Mouse (Mus musculus) forebrain, embryonic 11.5 days (tissue): ENCODE results near the gene Nubp2. TPM values are rescaled to one million over a fixed set of nuclear protein-coding genes. Genes with fewer than 3 reads are reported as not detected.

Experiments used
- ATAC-seq: fragments of 200-750 bp; cut with Nextera tagmentation; replicated peaks from 2 replicates; pipeline ENCODE4 v1.8.0; 2017; ENCODE audit warnings: moderate TSS enrichment; ENCODE audit not compliant: low FRiP score
- DNase-seq: peaks from one replicate; pipeline ENCODE4 v3.0.0-alpha.2; 2017; ENCODE audit warnings: low spot score
- H3K27ac ChIP-seq: fragments of 300-500 bp; sonication (generic); 2 replicates; pipeline ENCODE4 v1.5.1; 2014; ENCODE audit warnings: low read depth, low read length
- H3K27me3 ChIP-seq: fragments of 300-500 bp; sonication (generic); 2 replicates; pipeline ENCODE4 v1.6.1; 2014; ENCODE audit warnings: mild to moderate bottlenecking, low read length, mixed read lengths; ENCODE audit not compliant: control insufficient read depth, insufficient read depth
- H3K36me3 ChIP-seq: fragments of 300-500 bp; sonication (generic); 2 replicates; pipeline ENCODE4 v1.6.1; 2014; ENCODE audit warnings: mild to moderate bottlenecking, low read length, moderate library complexity, mixed read lengths; ENCODE audit not compliant: control insufficient read depth, insufficient read depth
- H3K4me1 ChIP-seq: fragments of 300-500 bp; sonication (generic); replicated peaks from 2 replicates; pipeline ENCODE4 v1.6.1; 2014; ENCODE audit warnings: low read length, mixed read lengths; ENCODE audit not compliant: control insufficient read depth, insufficient read depth
- H3K4me2 ChIP-seq: fragments of 300-500 bp; sonication (generic); 2 replicates; pipeline ENCODE4 v1.6.1; 2014; ENCODE audit warnings: low read depth, mild to moderate bottlenecking, low read length, moderate library complexity, mixed read lengths; ENCODE audit not compliant: severe bottlenecking
- H3K4me3 ChIP-seq: fragments of 300-500 bp; sonication (generic); 2 replicates; pipeline ENCODE4 v1.5.1; 2014; ENCODE audit warnings: low read depth, low read length
- H3K9ac ChIP-seq: fragments of 300-500 bp; sonication (generic); 2 replicates; pipeline ENCODE4 v1.6.1; 2014; ENCODE audit warnings: low read length
- H3K9me3 ChIP-seq: fragments of 300-500 bp; sonication (generic); 2 replicates; pipeline ENCODE4 v1.6.1; 2016; ENCODE audit warnings: low read length, mixed read lengths; ENCODE audit not compliant: control insufficient read depth
- WGBS: fragments of 180-500 bp; shearing (Covaris S2); extraction: QIAGEN DNeasy Blood & Tissue Kit; methylation state at CpG from one replicate; pipeline ENCODE4 v1.1.7; 2014; 5-methylcytosine and 5-hydroxymethylcytosine counted together
- polyA plus RNA-seq: library from polyadenylated mRNA; unstranded; fragments of >200 nt; fragmentation: Nextera tagmentation; extraction: Ambion mirVana; gene quantifications from 2 replicates; pipeline ENCODE4 v1.2.1, GENCODE M21; 2014

The Nubp2 gene
- polyA plus RNA-seq, 1 experiment from 2014 or later, result 71.9 TPM

GRCm38 (mm10) chr17:24896993-24897269 is 10.8 kb upstream of the Nubp2 start:
- H3K9me3 ChIP-seq, result no peaks in the 10 kb centered on the region
- H3K4me2 ChIP-seq, result peak overlapping the region; percentile 98
- DNase-seq, result no peak
- H3K9ac ChIP-seq, result peak overlapping the region; percentile 88
- peaks cover 20% of the 10 kb centered on the region for H3K4me1 ChIP-seq
- H3K27ac ChIP-seq, result no peak overlapping the region
- peak overlapping the region; percentile 86 for H3K4me3 ChIP-seq
- WGBS, result 36% methylated on average over 11 of the region's 11 CpGs
- H3K27me3 ChIP-seq, result no peaks in the 10 kb centered on the region
- ATAC-seq, result no peak
- H3K36me3 ChIP-seq, result peaks cover 17% of the 10 kb centered on the region

DNA sequence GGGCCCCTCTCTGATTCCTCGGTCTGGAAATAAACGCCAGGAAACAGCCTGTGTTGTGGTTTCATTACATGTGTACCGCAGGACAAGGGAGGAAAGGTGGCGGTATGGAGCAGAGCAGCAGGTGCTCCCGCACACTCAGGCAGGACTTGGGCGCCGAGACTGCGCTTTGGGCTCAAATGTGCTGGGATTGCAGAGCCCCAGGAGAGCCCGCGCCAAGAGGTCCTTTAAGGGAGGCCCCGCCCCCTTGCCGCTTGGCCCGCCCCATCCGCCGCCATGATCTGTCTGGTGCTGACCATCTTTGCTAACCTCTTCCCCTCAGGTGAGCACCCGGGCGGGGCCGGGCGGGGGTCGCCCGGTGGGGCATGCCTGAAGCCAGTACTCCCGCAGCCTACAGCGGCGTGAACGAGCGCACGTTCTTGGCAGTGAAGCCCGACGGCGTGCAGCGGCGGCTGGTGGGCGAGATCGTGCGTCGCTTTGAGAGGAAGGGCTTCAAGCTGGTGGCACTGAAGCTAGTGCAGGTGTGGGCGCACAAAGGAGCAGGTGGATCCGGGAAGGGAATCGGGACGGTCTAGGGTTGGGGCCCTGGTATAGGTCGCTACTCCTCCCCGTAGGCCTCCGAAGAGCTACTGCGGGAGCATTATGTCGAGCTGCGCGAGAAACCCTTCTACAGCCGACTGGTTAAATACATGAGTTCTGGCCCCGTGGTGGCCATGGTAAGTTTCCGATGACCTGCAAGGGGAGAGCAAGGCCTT is 10.3 kb upstream of the Nubp2 start, which contains the start of gene Nme3:
Gene Nme3, plus strand, starts transcription at position 260 of the 752 bp plus-strand sequence.
- Histone ChIP-seq H3K4me1 (peaks cover 20% of the 10 kb centered on the region), H3K36me3 (peaks cover 13% of the 10 kb centered on the region), H3K9me3 (no peaks in the 10 kb centered on the region), H3K9ac (peak within 1 kb of the TSS; percentile 88), H3K4me2 (peak within 1 kb of the TSS; percentile 98), H3K4me3 (peak within 1 kb of the TSS; percentile 86), H3K27ac (peak within 1 kb of the TSS; percentile 72; the same call in 1 of the 2 replicates), H3K27me3 (no peaks in the 10 kb centered on the region)
- peak; percentile 82 for ATAC-seq
- peak; percentile 87 for DNase-seq
- under 1% methylated on average over 50 of the region's 50 CpGs for WGBS

GRCm38 (mm10) chr17:24895571-24896240 is 9.6 kb upstream of the Nubp2 start:
- H3K9ac ChIP-seq, result peak overlapping the region; percentile 88
- peak overlapping the region; percentile 86 for H3K4me3 ChIP-seq
- peaks cover 20% of the 10 kb centered on the region for H3K4me1 ChIP-seq
- H3K9me3 ChIP-seq, result no peaks in the 10 kb centered on the region
- ATAC-seq (no peak), DNase-seq (no peak)
- H3K36me3 ChIP-seq, result peaks cover 15% of the 10 kb centered on the region
- H3K27ac ChIP-seq, result 0 out of 2 replicates have a peak overlapping the region, but pooled peaks have one; percentile 72
- WGBS, result 14% methylated on average over 23 of the region's 23 CpGs
- no peaks in the 10 kb centered on the region for H3K27me3 ChIP-seq
- H3K4me2 ChIP-seq, result peak overlapping the region; percentile 98

DNA sequence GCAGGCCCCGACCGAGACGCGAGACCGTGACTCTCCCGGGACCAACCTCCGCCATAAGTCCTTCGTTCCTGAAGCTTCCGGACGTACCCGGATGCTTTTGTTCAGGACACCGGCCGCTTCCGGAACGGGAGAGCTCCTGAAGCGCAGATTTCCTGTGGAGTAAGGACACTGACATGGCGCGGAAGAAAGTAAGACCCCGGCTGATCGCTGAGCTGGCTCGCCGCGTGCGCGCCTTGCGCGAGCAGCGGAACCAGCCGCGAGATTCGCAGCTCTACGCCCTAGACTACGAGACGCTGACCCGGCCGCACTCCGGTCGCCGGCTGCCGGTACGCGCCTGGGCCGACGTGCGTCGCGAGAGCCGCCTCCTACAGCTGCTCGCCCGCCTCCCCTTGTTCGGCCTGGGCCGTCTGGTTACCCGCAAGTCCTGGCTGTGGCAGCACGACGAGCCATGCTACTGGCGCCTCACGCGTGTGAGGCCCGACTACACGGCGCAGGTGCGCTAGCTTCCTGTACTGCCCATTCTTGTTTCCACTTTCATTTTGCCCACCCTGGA is 8.9 kb upstream of the Nubp2 start, which contains the start of the genes Eme2 and Mrps34:
Gene Eme2, minus strand, starts transcription at position 93 of the 553 bp plus-strand sequence.
Gene Mrps34, plus strand, starts transcription at position 122 of the 553 bp plus-strand sequence.
- H3K4me3 ChIP-seq, result peak within 1 kb of the TSS; percentile 86
- peak within 1 kb of the TSS; percentile 88 for H3K9ac ChIP-seq
- peaks cover 20% of the 10 kb centered on the region for H3K4me1 ChIP-seq
- no peaks in the 10 kb centered on the region for H3K9me3 ChIP-seq
- H3K27ac ChIP-seq, result peak within 1 kb of the TSS; percentile 72
- H3K27me3 ChIP-seq, result no peaks in the 10 kb centered on the region
- WGBS, result under 1% methylated on average over 62 of the region's 62 CpGs
- H3K36me3 ChIP-seq, result peaks cover 18% of the 10 kb centered on the region
- ATAC-seq (peak; percentile 44), DNase-seq (peak; percentile 90)
- peak within 1 kb of the TSS; percentile 98 for H3K4me2 ChIP-seq

- WGBS, result 11% methylated on average over 31 of the region's 31 CpGs
- ATAC-seq (0 out of 2 replicates have a peak, but pooled peaks have one; percentile 4), DNase-seq (peak; percentile 59)
- no peaks in the 10 kb centered on the region for H3K27me3 ChIP-seq
- H3K27ac ChIP-seq, result peak overlapping the region; percentile 72; the same call in 1 of the 2 replicates
- H3K4me3 ChIP-seq, result peak overlapping the region; percentile 86
- H3K4me1 ChIP-seq, result peaks cover 20% of the 10 kb centered on the region
- H3K4me2 ChIP-seq, result peak overlapping the region; percentile 98
- peaks cover 18% of the 10 kb centered on the region for H3K36me3 ChIP-seq
- no peaks in the 10 kb centered on the region for H3K9me3 ChIP-seq
- H3K9ac ChIP-seq, result peak overlapping the region; percentile 88
Measured at GRCm38 (mm10) chr17:24894061-24894994, 8.2 kb upstream of the Nubp2 start.

GRCm38 (mm10) chr17:24893276-24893675 is 7.1 kb upstream of the Nubp2 start:
- no peaks in the 10 kb centered on the region for H3K27me3 ChIP-seq
- H3K4me3 ChIP-seq, result no peak overlapping the region
- H3K27ac ChIP-seq, result no peak overlapping the region
- H3K36me3 ChIP-seq, result peaks cover 18% of the 10 kb centered on the region; the same call in 1 of the 2 replicates
- no peak overlapping the region for H3K4me2 ChIP-seq
- H3K9me3 ChIP-seq, result no peaks in the 10 kb centered on the region
- ATAC-seq (no peak), DNase-seq (peak; percentile 45)
- H3K9ac ChIP-seq, result no peak overlapping the region
- 91% methylated on average over 2 of the region's 2 CpGs for WGBS
- peaks cover 20% of the 10 kb centered on the region for H3K4me1 ChIP-seq

GRCm38 (mm10) chr17:24892785-24893184 is 6.6 kb upstream of the Nubp2 start:
- Histone ChIP-seq H3K4me2 (no peak overlapping the region), H3K27ac (no peak overlapping the region), H3K4me1 (peaks cover 20% of the 10 kb centered on the region), H3K4me3 (no peak overlapping the region), H3K36me3 (peaks cover 18% of the 10 kb centered on the region; the same call in 1 of the 2 replicates), H3K9me3 (no peaks in the 10 kb centered on the region), H3K9ac (no peak overlapping the region), H3K27me3 (no peaks in the 10 kb centered on the region)
- ATAC-seq (no peak), DNase-seq (peak; percentile 44)
- 89% methylated on average over 12 of the region's 12 CpGs for WGBS

DNA sequence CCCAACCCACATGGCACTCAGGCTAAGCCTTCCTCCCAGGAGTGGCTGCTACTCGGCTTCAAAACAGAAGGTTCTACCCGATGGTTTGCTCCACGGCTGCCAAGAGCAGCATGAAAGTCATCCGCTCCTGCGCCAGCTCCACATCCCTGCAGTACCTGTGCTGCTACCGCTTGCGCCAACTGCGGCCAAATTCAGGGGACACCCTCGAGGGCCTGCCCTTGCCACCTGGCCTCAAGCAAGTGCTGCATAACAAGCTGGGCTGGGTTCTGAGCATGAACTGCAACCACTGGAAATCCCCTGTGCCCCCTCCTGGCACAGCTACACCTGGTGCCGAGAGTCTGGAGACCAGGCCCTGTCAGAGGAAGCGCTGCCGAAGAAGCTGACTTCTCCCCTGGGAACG is 5.2 kb upstream of the Nubp2 start:
- no peaks in the 10 kb centered on the region for H3K27me3 ChIP-seq
- DNase-seq, result peak; percentile 48
- H3K4me2 ChIP-seq, result no peak overlapping the region
- peaks cover 18% of the 10 kb centered on the region for H3K4me1 ChIP-seq
- ATAC-seq, result no peak
- 90% methylated on average over 12 of the region's 13 CpGs for WGBS
- no peak overlapping the region for H3K9ac ChIP-seq
- H3K4me3 ChIP-seq, result no peak overlapping the region
- H3K27ac ChIP-seq, result no peak overlapping the region
- no peaks in the 10 kb centered on the region for H3K9me3 ChIP-seq
- H3K36me3 ChIP-seq, result peaks cover 14% of the 10 kb centered on the region; the same call in 1 of the 2 replicates
